Mouse (Mus musculus): ENCODE results near the gene Mrpl37. TPM values are rescaled to one million over a fixed set of nuclear protein-coding genes. Genes with fewer than 3 reads are reported as not detected.

Gene Mrpl37
- polyA plus RNA-seq, 1 experiment from 2014 or later, result 85.5 TPM

- H3K36me3 ChIP-seq (ENCODE audit: control insufficient read depth, insufficient read depth, low read length), result no peaks in the 10 kb centered on the region
- DNase-seq (no peak), ATAC-seq (ENCODE audit: low FRiP score, low TSS enrichment) (no peak)
- H3K9ac ChIP-seq (replicated peaks; ENCODE audit: low read length), result no peak overlapping the region; the same call in 1 of the 2 replicates
- WGBS, result 72% methylated on average over 3 of the region's 3 CpGs
- no peak overlapping the region for H3K4me3 ChIP-seq (replicated peaks; ENCODE audit: low read depth, low read length)
- H3K27ac ChIP-seq (replicated peaks; ENCODE audit: low read depth, low read length), result peak overlapping the region; percentile 58
- peaks cover 83% of the 10 kb centered on the region for H3K4me1 ChIP-seq (ENCODE audit: control insufficient read depth, insufficient read depth, low read length)
- H3K27me3 ChIP-seq (ENCODE audit: control insufficient read depth, insufficient read depth, low read length), result no peaks in the 10 kb centered on the region
- no peaks in the 10 kb centered on the region for H3K9me3 ChIP-seq (ENCODE audit: control insufficient read depth, low read length)
- no peak overlapping the region for H3K4me2 ChIP-seq (ENCODE audit: low read length)
These were observed 48.1 kb downstream of the Mrpl37 start for GRCm38 (mm10) chr4:107018521-107018920.

- Histone ChIP-seq H3K9ac (replicated peaks; ENCODE audit: low read length) (peak overlapping the region; percentile 37; the same call in 1 of the 2 replicates), H3K27ac (replicated peaks; ENCODE audit: low read depth, low read length) (0 out of 2 replicates have a peak overlapping the region, but pooled peaks have one; percentile 26), H3K36me3 (ENCODE audit: control insufficient read depth, insufficient read depth, low read length) (no peaks in the 10 kb centered on the region), H3K4me3 (replicated peaks; ENCODE audit: low read depth, low read length) (no peak overlapping the region), H3K4me2 (ENCODE audit: low read length) (no peak overlapping the region), H3K27me3 (ENCODE audit: control insufficient read depth, insufficient read depth, low read length) (no peaks in the 10 kb centered on the region), H3K9me3 (ENCODE audit: control insufficient read depth, low read length) (no peaks in the 10 kb centered on the region), H3K4me1 (ENCODE audit: control insufficient read depth, insufficient read depth, low read length) (peaks cover 72% of the 10 kb centered on the region)
- ATAC-seq (ENCODE audit: low FRiP score, low TSS enrichment), result no peak
- DNase-seq, result no peak
These were observed 49.4 kb downstream of the Mrpl37 start for GRCm38 (mm10) chr4:107017257-107017656.

GRCm38 (mm10) chr4:107015971-107016511 lies 50.6 kb downstream of the Mrpl37 start:
- Histone ChIP-seq H3K4me3 (replicated peaks; ENCODE audit: low read depth, low read length) (no peak overlapping the region), H3K4me1 (ENCODE audit: control insufficient read depth, insufficient read depth, low read length) (peaks cover 65% of the 10 kb centered on the region), H3K9me3 (ENCODE audit: control insufficient read depth, low read length) (no peaks in the 10 kb centered on the region), H3K36me3 (ENCODE audit: control insufficient read depth, insufficient read depth, low read length) (no peaks in the 10 kb centered on the region), H3K27ac (replicated peaks; ENCODE audit: low read depth, low read length) (peak overlapping the region; percentile 73), H3K27me3 (ENCODE audit: control insufficient read depth, insufficient read depth, low read length) (no peaks in the 10 kb centered on the region), H3K4me2 (ENCODE audit: low read length) (0 out of 2 replicates have a peak overlapping the region, but pooled peaks have one; percentile 3), H3K9ac (replicated peaks; ENCODE audit: low read length) (peak overlapping the region; percentile 37; the same call in 1 of the 2 replicates)
- DNase-seq (peak; percentile 61), ATAC-seq (ENCODE audit: low FRiP score, low TSS enrichment) (peak; percentile 49; the same call in 1 of the 2 replicates)
- WGBS, result 28% methylated on average over 13 of the region's 13 CpGs

- peaks cover 11% of the 10 kb centered on the region for H3K36me3 ChIP-seq (ENCODE audit: control insufficient read depth, insufficient read depth, low read length)
- no peak overlapping the region for H3K9ac ChIP-seq (replicated peaks; ENCODE audit: low read length)
- WGBS, result 83% methylated on average over 9 of the region's 9 CpGs
- no peak for ATAC-seq (ENCODE audit: low FRiP score, low TSS enrichment)
- H3K4me3 ChIP-seq (replicated peaks; ENCODE audit: low read depth, low read length), result no peak overlapping the region
- peaks cover 47% of the 10 kb centered on the region for H3K4me1 ChIP-seq (ENCODE audit: control insufficient read depth, insufficient read depth, low read length)
- no peaks in the 10 kb centered on the region for H3K27me3 ChIP-seq (ENCODE audit: control insufficient read depth, insufficient read depth, low read length)
- no peak overlapping the region for H3K4me2 ChIP-seq (ENCODE audit: low read length)
- DNase-seq, result no peak
- no peak overlapping the region for H3K27ac ChIP-seq (replicated peaks; ENCODE audit: low read depth, low read length)
- H3K9me3 ChIP-seq (ENCODE audit: control insufficient read depth, low read length), result no peaks in the 10 kb centered on the region
These were observed 52.8 kb downstream of the Mrpl37 start for GRCm38 (mm10) chr4:107013817-107014260.

GRCm38 (mm10) chr4:107013119-107013816 lies 53.4 kb downstream of the Mrpl37 start:
- H3K4me2 ChIP-seq (ENCODE audit: low read length), result no peak overlapping the region
- 88% methylated on average over 6 of the region's 6 CpGs for WGBS
- no peaks in the 10 kb centered on the region for H3K27me3 ChIP-seq (ENCODE audit: control insufficient read depth, insufficient read depth, low read length)
- ATAC-seq (ENCODE audit: low FRiP score, low TSS enrichment), result no peak
- DNase-seq, result no peak
- H3K27ac ChIP-seq (replicated peaks; ENCODE audit: low read depth, low read length), result no peak overlapping the region
- no peak overlapping the region for H3K4me3 ChIP-seq (replicated peaks; ENCODE audit: low read depth, low read length)
- H3K9me3 ChIP-seq (ENCODE audit: control insufficient read depth, low read length), result no peaks in the 10 kb centered on the region
- H3K4me1 ChIP-seq (ENCODE audit: control insufficient read depth, insufficient read depth, low read length), result peaks cover 41% of the 10 kb centered on the region
- peaks cover 11% of the 10 kb centered on the region for H3K36me3 ChIP-seq (ENCODE audit: control insufficient read depth, insufficient read depth, low read length)
- H3K9ac ChIP-seq (replicated peaks; ENCODE audit: low read length), result no peak overlapping the region

GRCm38 (mm10) chr4:107012574-107012973 lies 54.1 kb downstream of the Mrpl37 start:
- no peak overlapping the region for H3K9ac ChIP-seq (replicated peaks; ENCODE audit: low read length)
- H3K4me2 ChIP-seq (ENCODE audit: low read length), result no peak overlapping the region
- DNase-seq (no peak), ATAC-seq (ENCODE audit: low FRiP score, low TSS enrichment) (no peak)
- H3K9me3 ChIP-seq (ENCODE audit: control insufficient read depth, low read length), result no peaks in the 10 kb centered on the region
- no peak overlapping the region for H3K4me3 ChIP-seq (replicated peaks; ENCODE audit: low read depth, low read length)
- peaks cover 11% of the 10 kb centered on the region for H3K36me3 ChIP-seq (ENCODE audit: control insufficient read depth, insufficient read depth, low read length)
- H3K4me1 ChIP-seq (ENCODE audit: control insufficient read depth, insufficient read depth, low read length), result peaks cover 34% of the 10 kb centered on the region
- no peaks in the 10 kb centered on the region for H3K27me3 ChIP-seq (ENCODE audit: control insufficient read depth, insufficient read depth, low read length)
- 0 out of 2 replicates have a peak overlapping the region, but pooled peaks have one; percentile 4 for H3K27ac ChIP-seq (replicated peaks; ENCODE audit: low read depth, low read length)
- 91% methylated on average over 3 of the region's 3 CpGs for WGBS

GRCm38 (mm10) chr4:107012005-107012478 lies 54.6 kb downstream of the Mrpl37 start:
- no peaks in the 10 kb centered on the region for H3K27me3 ChIP-seq (ENCODE audit: control insufficient read depth, insufficient read depth, low read length)
- WGBS, result 71% methylated on average over 13 of the region's 13 CpGs
- DNase-seq (no peak), ATAC-seq (ENCODE audit: low FRiP score, low TSS enrichment) (no peak)
- H3K4me2 ChIP-seq (ENCODE audit: low read length), result no peak overlapping the region
- peaks cover 11% of the 10 kb centered on the region for H3K36me3 ChIP-seq (ENCODE audit: control insufficient read depth, insufficient read depth, low read length)
- H3K4me1 ChIP-seq (ENCODE audit: control insufficient read depth, insufficient read depth, low read length), result peaks cover 29% of the 10 kb centered on the region
- 0 out of 2 replicates have a peak overlapping the region, but pooled peaks have one; percentile 4 for H3K27ac ChIP-seq (replicated peaks; ENCODE audit: low read depth, low read length)
- H3K9ac ChIP-seq (replicated peaks; ENCODE audit: low read length), result no peak overlapping the region
- no peak overlapping the region for H3K4me3 ChIP-seq (replicated peaks; ENCODE audit: low read depth, low read length)
- H3K9me3 ChIP-seq (ENCODE audit: control insufficient read depth, low read length), result no peaks in the 10 kb centered on the region

- ATAC-seq (ENCODE audit: low FRiP score, low TSS enrichment), result no peak
- WGBS, result 91% methylated on average over 8 of the region's 8 CpGs
These were observed 55.2 kb downstream of the Mrpl37 start for GRCm38 (mm10) chr4:107011325-107012004.

More at GRCm38 (mm10) chr4:107011325-107012004, 55.2 kb downstream of the Mrpl37 start:
- Histone ChIP-seq H3K9ac (replicated peaks; ENCODE audit: low read length) (no peak overlapping the region), H3K4me3 (replicated peaks; ENCODE audit: low read depth, low read length) (no peak overlapping the region), H3K4me2 (ENCODE audit: low read length) (no peak overlapping the region), H3K4me1 (ENCODE audit: control insufficient read depth, insufficient read depth, low read length) (peaks cover 23% of the 10 kb centered on the region), H3K9me3 (ENCODE audit: control insufficient read depth, low read length) (no peaks in the 10 kb centered on the region), H3K36me3 (ENCODE audit: control insufficient read depth, insufficient read depth, low read length) (peaks cover 11% of the 10 kb centered on the region), H3K27me3 (ENCODE audit: control insufficient read depth, insufficient read depth, low read length) (no peaks in the 10 kb centered on the region), H3K27ac (replicated peaks; ENCODE audit: low read depth, low read length) (no peak overlapping the region)
- DNase-seq, result no peak
